Mouse (Mus musculus): ENCODE results near the gene Cmtm2a.
"Not testable (repeated sequence)": the region's sequence is repeated elsewhere in the genome, so short reads cannot be mapped to it uniquely, and the experiment has no call there.

Gene Cmtm2a

GRCm38 (mm10) chr8:104293081-104293480 is at the start of gene Cmtm2a:
Gene Cmtm2a, minus strand, starts transcription at chr8:104293181.
- not testable (repeated sequence) for DNase-seq (ENCODE audit: low spot score)

DNA sequence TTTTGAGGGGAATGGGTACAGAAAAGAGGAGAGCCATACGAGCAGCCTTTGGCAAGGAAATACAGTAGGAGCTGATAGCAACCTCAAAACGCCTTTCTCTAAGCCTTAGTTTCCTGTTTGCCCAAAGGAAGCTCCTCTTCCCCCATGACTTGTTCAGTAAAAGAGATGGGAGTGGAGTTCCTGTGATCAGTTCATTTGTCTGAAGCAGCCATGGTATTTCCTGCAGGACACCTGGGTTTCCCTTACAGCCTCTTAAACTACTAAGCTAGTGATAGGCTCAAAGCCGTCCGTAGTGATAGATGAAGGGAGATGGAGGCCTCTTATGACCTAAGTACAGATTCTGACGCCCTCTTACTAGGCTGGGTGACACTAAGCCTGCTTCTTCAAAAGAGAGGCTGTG is 49.4 kb upstream of the Cmtm2a start:
- no peak for DNase-seq (ENCODE audit: low spot score)

GRCm38 (mm10) chr8:104341678-104342077 is 48.7 kb upstream of the Cmtm2a start:
- DNase-seq (ENCODE audit: low spot score) = no peak

DNA sequence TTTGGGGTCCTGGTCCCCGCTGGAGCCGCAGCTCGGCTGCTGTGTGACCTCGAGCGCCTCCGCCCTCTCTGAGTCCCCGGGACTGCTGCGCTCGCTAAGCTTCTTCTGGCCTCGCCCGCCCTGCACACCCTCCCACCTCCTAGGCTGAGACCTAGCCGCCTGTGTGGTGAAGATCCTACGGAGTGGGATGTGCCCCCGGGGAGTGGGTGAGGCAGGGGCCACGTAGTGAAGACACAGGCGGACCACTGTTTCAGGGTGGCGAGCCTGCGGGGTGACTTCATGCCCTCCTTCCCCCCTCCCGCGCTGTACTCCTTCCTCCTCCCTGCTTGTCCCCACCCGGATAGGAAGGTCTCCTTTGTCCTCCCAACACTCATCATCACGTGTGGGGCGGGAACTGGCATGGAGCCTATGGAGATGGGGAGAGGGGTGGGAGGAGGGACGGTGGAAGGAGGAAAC is 48.2 kb upstream of the Cmtm2a start:
- no peak for DNase-seq (ENCODE audit: low spot score)

DNA sequence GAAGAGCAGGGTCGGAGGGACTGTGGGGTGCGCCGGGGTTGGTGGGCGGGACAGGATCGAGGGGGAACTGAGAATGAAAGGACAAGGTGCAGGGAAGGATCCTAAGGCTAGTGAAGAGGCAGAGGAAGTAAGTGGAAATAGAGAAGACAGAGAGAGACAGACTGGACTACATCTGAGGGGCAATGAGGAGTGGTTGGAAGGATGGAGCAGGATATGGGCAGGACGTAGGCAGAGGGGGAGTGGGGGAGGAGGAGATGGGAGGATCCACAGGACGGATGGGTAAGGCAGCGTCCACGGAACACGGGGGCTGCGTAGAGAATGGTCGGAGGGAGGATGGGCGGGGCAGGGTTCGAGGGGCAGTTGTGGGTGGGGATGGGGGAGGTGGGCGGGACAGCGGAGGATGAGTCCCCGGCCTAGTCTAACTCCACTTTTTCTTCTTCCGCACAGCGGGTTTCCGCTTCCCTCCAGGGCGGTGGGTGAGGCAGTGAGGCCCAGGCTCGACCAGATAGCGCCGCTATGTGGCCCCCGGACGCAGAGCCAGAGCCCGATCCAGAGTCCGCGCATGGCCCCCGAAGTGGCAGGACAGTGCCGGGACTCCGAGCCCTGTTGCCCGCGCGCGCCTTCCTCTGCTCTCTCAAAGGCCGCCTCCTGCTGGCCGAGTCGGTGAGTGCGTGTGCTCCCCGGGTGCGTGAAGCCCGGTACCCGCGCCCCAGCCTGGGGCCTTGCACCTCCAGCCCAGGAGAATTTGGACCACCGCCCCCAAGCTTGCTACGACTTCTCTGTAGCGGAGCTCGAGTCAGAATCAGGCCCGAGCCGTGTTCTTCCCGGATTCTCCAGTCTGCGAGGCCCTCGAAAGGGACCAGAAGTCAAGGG is 47.5 kb upstream of the Cmtm2a start:
- no peak for DNase-seq (ENCODE audit: low spot score)

GRCm38 (mm10) chr8:104339983-104340232 is 46.9 kb upstream of the Cmtm2a start:
- DNase-seq (ENCODE audit: low spot score) = no peak

DNA sequence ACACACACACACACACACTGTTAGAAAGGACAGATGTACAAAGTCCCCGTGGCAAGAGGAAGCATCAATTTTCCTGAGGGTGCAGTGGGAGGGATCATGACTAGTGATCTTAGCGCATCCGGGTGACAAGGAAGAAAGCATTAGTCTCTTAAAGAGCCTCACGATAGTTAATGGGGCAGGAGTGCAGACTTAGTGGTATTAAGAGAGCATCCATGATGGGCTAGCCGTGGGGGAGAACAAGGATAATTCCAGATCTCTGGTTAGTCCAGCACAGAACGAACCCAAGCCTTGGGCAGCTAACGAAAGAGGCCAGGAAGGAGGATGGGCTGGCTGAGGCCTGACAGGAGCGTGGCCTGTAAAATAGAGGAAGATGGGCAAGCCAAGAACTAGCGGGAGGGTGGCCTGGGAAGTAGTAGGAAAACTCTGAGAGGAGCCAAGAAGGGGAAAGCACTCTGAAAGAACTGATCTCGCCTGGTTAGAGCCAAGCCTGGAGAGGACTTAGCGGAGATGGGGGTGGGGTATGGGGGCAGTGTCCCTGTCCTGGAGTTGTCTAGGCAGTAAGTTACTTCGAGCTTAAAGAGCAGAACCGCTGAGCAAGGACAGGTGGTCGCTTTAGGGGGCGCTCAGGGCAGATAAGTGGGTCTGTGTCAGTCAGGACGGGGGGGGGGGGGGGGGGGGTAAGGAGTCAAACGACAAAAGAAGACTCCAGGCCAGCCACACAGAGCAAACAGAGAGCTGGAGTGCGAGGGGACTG is 46.4 kb upstream of the Cmtm2a start, which contains the start of gene Cmtm3:
TSS of gene Cmtm3 (plus strand) at position 182 of the 754 bp plus-strand sequence.
- no peak for DNase-seq (ENCODE audit: low spot score)

DNA sequence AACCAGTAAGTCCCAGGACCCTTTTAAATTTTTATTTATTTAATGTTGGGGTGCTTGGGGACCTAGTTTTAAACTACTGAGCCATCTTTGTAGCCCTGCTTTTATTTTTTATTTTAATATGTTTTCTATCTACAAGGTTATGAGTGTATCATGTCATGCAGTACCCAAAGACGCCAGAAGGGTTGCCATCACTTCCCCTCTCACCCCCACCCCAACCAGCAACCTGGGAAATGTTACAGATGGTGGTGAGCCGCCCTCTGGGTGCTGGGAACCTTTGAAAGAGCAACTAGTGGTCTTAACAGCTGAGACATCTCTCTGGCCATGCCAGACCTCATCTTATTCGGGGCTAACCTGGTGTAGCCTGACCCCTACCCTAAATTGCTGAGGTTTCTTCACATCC is 44.9 kb upstream of the Cmtm2a start:
- DNase-seq (ENCODE audit: low spot score) = no peak

- DNase-seq (ENCODE audit: low spot score) = no peak
Measured at GRCm38 (mm10) chr8:104336806-104337205, 43.8 kb upstream of the Cmtm2a start.

DNA sequence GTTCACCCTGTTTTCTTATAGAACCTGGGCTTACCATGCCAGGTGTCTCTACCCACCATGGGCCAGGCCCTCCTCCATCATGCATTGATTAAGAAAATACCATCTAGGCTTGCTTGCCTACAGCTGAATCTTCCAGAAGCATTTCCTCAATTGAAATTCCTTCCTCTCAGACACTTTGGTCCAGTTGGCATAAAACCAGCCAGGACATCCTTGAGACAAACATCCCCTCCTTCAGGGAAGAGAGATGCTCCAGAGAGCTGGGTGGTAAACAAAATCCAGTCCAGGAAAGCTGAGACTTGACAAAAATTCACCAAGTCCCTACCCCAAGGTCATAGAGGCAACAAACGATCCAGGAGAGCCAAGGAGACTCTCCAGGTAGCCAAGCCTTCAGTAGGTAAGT is 41.2 kb upstream of the Cmtm2a start:
- DNase-seq (ENCODE audit: low spot score) = no peak

DNA sequence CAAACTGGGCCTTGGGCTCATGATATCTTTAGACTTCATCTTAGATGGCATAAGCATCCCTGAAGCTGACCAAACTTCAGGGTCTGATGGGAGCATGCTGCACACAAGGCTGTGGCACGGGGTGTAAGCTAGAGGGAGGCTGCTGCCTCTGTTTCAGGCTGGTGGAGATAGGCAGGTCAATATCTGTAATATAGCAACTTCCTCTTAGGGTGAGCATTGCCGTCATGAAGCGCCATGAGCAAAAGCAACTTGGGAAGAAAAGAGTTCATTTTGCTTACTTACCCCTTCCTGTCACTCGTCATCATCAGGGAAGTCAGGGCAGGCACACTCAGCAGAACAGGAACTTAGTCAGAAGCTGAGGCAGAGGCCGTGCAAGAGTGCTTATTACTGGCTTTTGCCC is 40.8 kb upstream of the Cmtm2a start:
- no peak for DNase-seq (ENCODE audit: low spot score)

DNA sequence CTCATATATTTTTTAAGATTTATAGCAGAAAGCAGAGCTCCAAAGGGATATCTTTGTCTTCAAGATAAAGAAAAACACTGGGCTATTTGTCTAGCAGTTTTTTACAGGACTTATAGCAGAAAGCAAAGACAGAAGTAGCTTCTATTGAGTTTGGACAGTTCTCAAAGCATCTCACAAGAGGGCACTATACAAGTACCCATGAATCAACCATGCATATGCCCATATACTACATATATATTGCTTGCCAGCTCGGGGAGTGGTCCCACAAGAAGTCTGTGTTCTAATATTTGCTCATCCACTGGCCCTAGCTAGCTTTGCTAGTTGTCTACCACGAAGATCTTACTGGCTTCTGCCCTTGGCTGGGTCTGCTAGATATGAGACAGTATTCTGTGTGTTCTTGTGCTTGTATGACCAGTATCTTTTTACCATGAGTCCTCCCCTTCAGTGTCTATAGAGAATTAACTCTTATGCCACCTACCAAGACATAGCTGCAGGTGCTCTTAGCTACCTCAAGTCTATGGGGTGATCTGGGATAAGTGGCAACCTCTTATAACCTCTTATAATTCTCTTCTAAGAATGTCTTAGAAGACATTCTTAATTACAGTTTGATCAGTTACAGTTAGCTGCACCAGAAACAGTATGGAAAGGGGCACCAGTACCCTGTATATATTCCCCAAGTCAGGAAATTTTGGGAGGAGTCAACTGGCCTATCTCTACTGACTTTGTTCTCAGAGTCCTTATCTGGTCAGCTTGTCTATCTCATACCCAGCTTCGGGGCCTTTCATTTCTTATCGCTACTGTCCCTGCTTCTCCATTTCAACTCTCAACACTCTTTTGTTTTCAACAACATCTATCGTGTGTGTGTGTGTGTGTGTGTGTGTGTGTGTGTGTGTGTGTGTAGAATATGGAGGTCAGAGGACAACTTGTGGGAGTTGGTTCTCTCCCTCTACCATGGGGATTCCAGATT is 40.0 kb upstream of the Cmtm2a start:
- DNase-seq (ENCODE audit: low spot score) = no peak

DNA sequence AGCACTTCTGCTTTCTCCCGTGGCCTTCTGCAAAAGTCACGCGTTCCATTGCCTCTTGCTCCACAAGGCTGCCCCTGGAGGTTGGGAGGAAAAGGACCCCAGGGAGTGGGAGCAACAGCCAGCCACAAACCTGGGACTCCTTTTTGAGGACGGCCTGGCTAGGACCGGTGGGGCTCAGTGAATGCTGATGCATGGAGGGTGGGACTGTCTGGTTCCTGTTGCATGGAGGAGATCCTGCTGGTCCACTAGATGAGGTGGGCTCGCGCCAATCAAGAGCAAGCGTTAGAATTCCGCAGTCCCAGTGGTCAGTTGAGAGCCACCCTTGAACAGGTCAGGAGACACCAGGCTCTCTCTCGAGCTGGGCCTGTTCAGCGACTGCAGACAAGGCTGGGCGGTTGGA is 28.9 kb upstream of the Cmtm2a start, which contains the start of gene Cmtm2b:
TSS of gene Cmtm2b (plus strand) at position 301 of the 400 bp plus-strand sequence.
- not testable (repeated sequence) for DNase-seq (ENCODE audit: low spot score)

DNA sequence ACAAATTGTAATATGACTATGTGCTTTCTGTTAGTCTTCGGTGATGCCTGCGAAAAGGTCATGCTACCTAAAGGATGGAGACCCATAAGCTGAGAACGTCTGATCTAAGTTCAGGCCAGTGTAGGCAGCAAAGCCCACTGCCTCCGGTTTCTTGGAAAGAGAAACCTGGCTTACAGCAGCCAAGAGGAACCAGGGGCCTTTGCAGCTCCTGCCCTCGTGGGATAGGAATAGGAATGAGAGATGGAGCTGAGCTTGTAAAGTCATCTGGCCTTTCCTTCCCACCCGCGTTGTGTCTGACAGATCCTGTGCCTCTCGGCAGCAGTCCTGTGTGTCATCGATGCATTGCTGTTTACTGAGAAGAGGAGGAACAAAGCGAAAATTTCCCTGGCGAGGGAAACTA is 28.3 kb upstream of the Cmtm2a start, which contains the start of gene Gm11020:
TSS of gene Gm11020 (plus strand) at position 301 of the 400 bp plus-strand sequence.
- DNase-seq (ENCODE audit: low spot score) = not testable (repeated sequence)

DNA sequence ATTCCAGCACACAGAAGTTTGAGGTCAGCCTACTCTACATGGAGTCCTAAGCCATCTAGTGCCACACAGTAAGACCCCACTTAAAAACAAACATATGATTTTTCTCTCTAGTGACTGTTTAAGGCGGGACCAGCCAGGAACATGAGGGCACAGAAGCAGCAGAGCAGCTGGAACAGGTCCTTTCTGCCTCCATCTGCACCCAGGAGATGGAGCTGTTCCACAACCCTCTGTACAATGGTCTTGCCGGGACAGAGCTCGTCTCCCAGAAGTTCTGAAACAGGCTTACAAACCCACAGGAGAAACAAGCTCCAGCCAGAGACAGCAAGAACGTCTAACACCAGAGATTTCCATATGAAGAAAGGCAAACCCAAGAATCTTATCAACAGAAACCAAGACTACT is 20.3 kb upstream of the Cmtm2a start:
- no peak for DNase-seq (ENCODE audit: low spot score)

- DNase-seq (ENCODE audit: low spot score) = not testable (repeated sequence)
Measured at GRCm38 (mm10) chr8:104312023-104312422, 19.0 kb upstream of the Cmtm2a start.

GRCm38 (mm10) chr8:104309441-104310155 is 16.6 kb upstream of the Cmtm2a start, which contains the start of the genes Gm45711 and Cmtm1:
Gene Gm45711, minus strand, starts transcription at chr8:104310081.
Gene Cmtm1, minus strand, starts transcription at chr8:104310145.
- DNase-seq (ENCODE audit: low spot score) = not testable (repeated sequence)

DNA sequence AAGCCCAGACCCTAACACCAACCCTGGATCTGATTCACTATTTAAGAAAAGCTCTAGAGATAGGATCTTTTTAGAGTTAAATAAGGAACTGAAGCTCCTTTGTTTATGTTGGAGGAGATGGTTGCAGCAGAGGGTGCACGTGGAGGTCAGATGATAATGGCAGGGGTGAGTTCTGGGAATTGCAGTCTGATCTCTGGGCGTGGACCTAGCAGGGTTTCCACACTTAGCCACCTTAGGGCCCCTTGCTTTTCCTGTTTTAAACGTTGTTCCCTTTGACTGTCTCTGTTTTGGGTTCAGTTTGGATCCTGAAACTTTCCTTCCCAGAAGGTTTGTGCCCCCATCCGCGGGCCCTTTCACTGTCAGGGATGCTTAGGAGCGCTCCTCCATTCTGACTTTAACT is 15.4 kb upstream of the Cmtm2a start:
- DNase-seq (ENCODE audit: low spot score) = not testable (repeated sequence)

GRCm38 (mm10) chr8:104304962-104305361 is 12.0 kb upstream of the Cmtm2a start:
- DNase-seq (ENCODE audit: low spot score) = no peak

GRCm38 (mm10) chr8:104302536-104302935 is 9.6 kb upstream of the Cmtm2a start:
- not testable (repeated sequence) for DNase-seq (ENCODE audit: low spot score)

GRCm38 (mm10) chr8:104301577-104301976 is 8.6 kb upstream of the Cmtm2a start:
- DNase-seq (ENCODE audit: low spot score) = not testable (repeated sequence)
